Mouse (Mus musculus): ENCODE measurements at regions not wholly inside any gene's neighbourhood (a gene's known extent, or its start where the extent isn't known, plus 50 kb on each side); places are given as distances from the start of the nearest gene placed in this dataset.

- DNase-seq (ENCODE audit: low read depth), result no peak
Observed at GRCm38 (mm10) chr11:57899335-57899734, 66.7 kb upstream of the Hand1 start.

GRCm38 (mm10) chr11:57895497-57895896 lies 62.9 kb upstream of the Hand1 start:
- no peak for DNase-seq (ENCODE audit: low read depth)

- no peak for DNase-seq (ENCODE audit: low read depth)
Observed at GRCm38 (mm10) chr11:57882736-57883635, 50.4 kb upstream of the Hand1 start.

Measured in c-Kit-positive CD71-negative TER-119-negative erythroid progenitor cells, embryonic 14.5 days (primary cell).